Mouse (Mus musculus): ENCODE measurements around the gene Creb3.
"Not testable (repeated sequence)": the region's sequence is repeated elsewhere in the genome, so short reads cannot be mapped to it uniquely, and the experiment has no call there.

DNA sequence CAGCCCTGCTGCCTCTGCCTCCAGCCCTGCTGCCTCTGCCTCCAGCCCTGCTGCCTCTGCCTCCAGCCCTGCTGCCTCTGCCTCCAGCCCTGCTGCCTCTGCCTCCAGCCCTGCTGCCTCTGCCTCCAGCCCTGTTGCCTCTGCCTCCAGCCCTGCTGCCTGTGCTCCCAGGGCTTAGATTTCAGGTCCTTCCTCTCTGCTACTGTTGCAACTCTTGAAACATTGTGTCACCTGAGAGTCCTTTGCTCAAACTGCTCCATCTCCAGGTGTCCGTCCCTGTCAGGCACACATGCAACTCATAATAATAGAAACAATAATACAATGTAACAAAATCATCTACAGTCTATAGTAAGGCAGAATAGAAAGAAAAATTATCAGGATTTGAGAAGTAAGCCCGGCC lies 34.5 kb downstream of the Creb3 start:
- not testable (repeated sequence) for TF ChIP-seq CTCF (IDR thresholded peaks at IDR 0.05; ENCODE audit: insufficient read depth, low read length); POLR2A (IDR thresholded peaks at IDR 0.05; ENCODE audit: borderline replicate concordance, extremely low read depth, low read depth, low read length)
